Mouse (Mus musculus) brown adipose tissue, adult 24 weeks (tissue): ENCODE results near the gene 4833439L19Rik. TPM values are rescaled to one million over a fixed set of nuclear protein-coding genes. Genes with fewer than 3 reads are reported as not detected.

Experiments
- H3K27ac ChIP-seq: fragments of 200-500 bp; replicated peaks from 2 replicates; pipeline ENCODE4 v1.5.1; 2012; ENCODE audit warnings: low read depth, mild to moderate bottlenecking, low read length
- H3K4me1 ChIP-seq: fragments of 200-500 bp; 2 replicates; pipeline ENCODE4 v1.6.1; 2012; ENCODE audit warnings: low read length, mixed read lengths; ENCODE audit not compliant: control insufficient read depth, insufficient read depth, insufficient read length
- H3K4me3 ChIP-seq: fragments of 200-500 bp; 2 replicates; pipeline ENCODE4 v1.5.1; 2012; ENCODE audit warnings: low read depth, mild to moderate bottlenecking, low read length, moderate library complexity; ENCODE audit not compliant: insufficient read depth
- polyA plus RNA-seq: library from polyadenylated mRNA; stranded (reverse); fragments of >200 nt; gene quantifications from 2 replicates; pipeline ENCODE4 v1.2.4, GENCODE M21; 2012; ENCODE audit not compliant: missing spikeins, insufficient read depth, insufficient read length

The 4833439L19Rik gene
- polyA plus RNA-seq, 1 experiment = 176 TPM

- Histone ChIP-seq H3K4me3 (no peak overlapping the region), H3K27ac (no peak overlapping the region), H3K4me1 (peaks cover 10% of the 10 kb centered on the region)
Observed at GRCm38 (mm10) chr13:54593617-54594016, 28.4 kb upstream of the 4833439L19Rik start.

GRCm38 (mm10) chr13:54591776-54592356 lies 26.6 kb upstream of the 4833439L19Rik start:
- peak overlapping the region; percentile 75 for H3K4me3 ChIP-seq
- H3K4me1 ChIP-seq = peaks cover 9% of the 10 kb centered on the region
- no peak overlapping the region for H3K27ac ChIP-seq

- H3K27ac ChIP-seq = peak within 1 kb of the TSS; percentile 86
- peaks cover 7% of the 10 kb centered on the region; the same call in 1 of the 2 replicates for H3K4me1 ChIP-seq
- peak within 1 kb of the TSS; percentile 77 for H3K4me3 ChIP-seq
Observed at GRCm38 (mm10) chr13:54589996-54590951, 25.0 kb upstream of the 4833439L19Rik start, which contains the start of the genes Nop16 and Higd2a. Nop16 (minus strand) TSS chr13:54590090. Higd2a (plus strand) TSS chr13:54590207.

- peak overlapping the region; percentile 77 for H3K4me3 ChIP-seq
- H3K4me1 ChIP-seq = peaks cover 7% of the 10 kb centered on the region; the same call in 1 of the 2 replicates
- peak overlapping the region; percentile 46 for H3K27ac ChIP-seq
Observed at GRCm38 (mm10) chr13:54589414-54589995, 24.3 kb upstream of the 4833439L19Rik start.

DNA sequence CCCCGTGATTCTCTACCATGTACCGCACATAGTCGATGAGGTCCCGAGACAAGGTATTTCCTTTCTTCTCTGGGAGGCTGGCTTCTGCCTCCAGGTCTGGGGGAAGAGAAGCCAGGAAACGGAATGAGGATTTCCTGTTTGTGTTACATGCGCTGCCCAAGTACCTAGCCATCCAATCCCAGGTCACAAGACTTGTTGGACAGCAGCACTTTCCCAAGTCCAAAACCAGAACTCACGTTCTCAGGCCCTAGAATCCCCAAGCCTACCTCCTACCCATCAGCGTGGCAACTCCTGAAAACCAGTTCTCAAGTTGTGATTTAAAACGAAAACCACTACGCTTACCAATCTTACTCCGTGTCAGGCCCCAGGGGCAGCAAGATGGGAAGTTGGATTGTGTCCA lies 20.6 kb upstream of the 4833439L19Rik start:
- Histone ChIP-seq H3K4me1 (peaks cover 2% of the 10 kb centered on the region; the same call in 1 of the 2 replicates), H3K27ac (peak overlapping the region; percentile 63), H3K4me3 (peak overlapping the region; percentile 8; the same call in 1 of the 2 replicates)

DNA sequence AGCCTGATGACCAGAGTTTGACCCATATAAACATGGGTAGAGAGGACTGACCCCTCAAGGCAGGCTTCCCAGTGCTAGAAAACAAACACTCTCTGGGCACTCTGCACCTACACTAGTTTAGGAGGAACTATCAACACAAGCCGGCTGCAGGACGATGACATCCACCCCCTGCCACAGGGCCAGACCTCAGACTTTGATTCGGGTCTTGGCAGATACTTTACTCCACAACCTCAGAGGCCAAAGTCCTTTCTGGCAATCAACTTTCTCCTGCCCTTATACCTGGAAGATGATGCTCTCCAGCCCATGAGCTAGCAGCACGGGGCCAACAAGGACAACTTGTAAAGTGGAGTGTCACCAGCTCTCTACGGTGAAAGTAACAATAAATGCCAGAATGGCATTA lies 17.6 kb upstream of the 4833439L19Rik start:
- Histone ChIP-seq H3K27ac (no peak overlapping the region), H3K4me1 (peaks cover 2% of the 10 kb centered on the region; the same call in 1 of the 2 replicates), H3K4me3 (no peak overlapping the region)

DNA sequence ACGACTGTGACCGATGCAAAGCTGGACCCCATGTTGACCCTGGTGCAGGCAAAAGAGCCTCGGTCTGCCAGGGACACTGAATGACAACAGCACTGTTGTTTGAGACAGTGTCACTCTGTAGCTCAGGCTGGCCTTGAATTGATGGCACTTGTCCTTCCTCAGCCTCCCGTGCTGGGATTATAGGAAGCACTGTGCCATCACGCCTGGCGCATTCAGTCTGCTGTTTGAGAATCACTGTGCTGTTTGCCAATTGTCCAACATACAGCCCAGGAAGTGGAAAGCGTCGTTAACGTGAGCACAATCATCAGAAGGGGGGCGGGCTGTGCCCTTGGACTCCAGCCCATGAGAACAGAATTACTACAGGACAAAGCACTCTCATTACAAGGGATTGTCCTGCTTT lies 16.9 kb upstream of the 4833439L19Rik start:
- Histone ChIP-seq H3K4me3 (no peak overlapping the region), H3K27ac (no peak overlapping the region), H3K4me1 (peaks cover 2% of the 10 kb centered on the region; the same call in 1 of the 2 replicates)

DNA sequence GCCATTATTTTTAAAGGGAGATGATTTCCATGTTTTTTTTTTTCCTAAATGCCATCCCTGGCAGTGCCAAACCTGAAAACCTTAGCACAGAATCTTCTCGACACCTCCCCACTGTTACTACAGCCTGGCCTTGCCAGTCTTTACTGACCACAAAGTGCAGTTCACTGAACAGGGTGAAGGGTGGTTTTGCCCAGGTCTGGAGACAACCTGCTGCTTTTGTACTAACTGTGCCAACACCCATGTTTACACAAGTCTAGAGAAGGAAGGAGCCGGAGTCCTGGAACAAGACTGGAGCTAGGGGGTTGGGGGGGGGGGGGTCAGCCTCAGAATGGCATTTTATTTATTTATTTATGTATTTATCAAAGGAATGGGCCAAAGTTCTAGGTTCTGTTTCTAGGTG lies 16.1 kb upstream of the 4833439L19Rik start:
- peaks cover 2% of the 10 kb centered on the region; the same call in 1 of the 2 replicates for H3K4me1 ChIP-seq
- no peak overlapping the region for H3K4me3 ChIP-seq
- no peak overlapping the region for H3K27ac ChIP-seq

GRCm38 (mm10) chr13:54577652-54578507 lies 12.6 kb upstream of the 4833439L19Rik start:
- H3K27ac ChIP-seq = peak overlapping the region; percentile 64
- peak overlapping the region; percentile 4; the same call in 1 of the 2 replicates for H3K4me3 ChIP-seq
- H3K4me1 ChIP-seq = peaks cover 4% of the 10 kb centered on the region; the same call in 1 of the 2 replicates

DNA sequence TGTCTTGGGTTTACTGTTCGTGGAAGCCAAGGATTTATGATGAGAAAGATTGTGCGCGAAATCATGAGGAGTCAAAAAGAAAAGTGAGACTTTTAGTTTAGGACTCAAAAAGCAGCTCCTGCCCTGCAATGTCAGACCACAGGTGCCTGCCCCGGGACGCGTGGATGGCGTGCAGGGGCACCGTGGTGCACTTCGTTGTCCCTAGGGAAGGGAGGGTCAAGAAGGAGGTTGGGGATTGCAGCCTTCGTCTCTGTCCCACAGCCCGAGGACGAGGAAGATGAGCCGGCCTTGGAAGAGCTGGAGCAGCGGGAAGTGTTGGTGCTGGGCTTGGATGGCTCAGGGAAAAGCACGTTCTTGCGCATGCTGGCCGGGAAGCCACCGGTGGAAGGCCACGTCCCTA lies 10.3 kb upstream of the 4833439L19Rik start:
- Histone ChIP-seq H3K4me1 (peaks cover 4% of the 10 kb centered on the region; the same call in 1 of the 2 replicates), H3K4me3 (peak overlapping the region; percentile 87)

GRCm38 (mm10) chr13:54574854-54575481 lies 9.7 kb upstream of the 4833439L19Rik start, which contains the start of gene Arl10:
Arl10 (plus strand) TSS chr13:54575015.
- Histone ChIP-seq H3K4me3 (peak within 1 kb of the TSS; percentile 87), H3K4me1 (peaks cover 4% of the 10 kb centered on the region; the same call in 1 of the 2 replicates), H3K27ac (peak within 1 kb of the TSS; percentile 56)

More for the DNA sequence above, 10.3 kb upstream of the 4833439L19Rik start:
- H3K27ac ChIP-seq = peak overlapping the region; percentile 56; the same call in 1 of the 2 replicates

DNA sequence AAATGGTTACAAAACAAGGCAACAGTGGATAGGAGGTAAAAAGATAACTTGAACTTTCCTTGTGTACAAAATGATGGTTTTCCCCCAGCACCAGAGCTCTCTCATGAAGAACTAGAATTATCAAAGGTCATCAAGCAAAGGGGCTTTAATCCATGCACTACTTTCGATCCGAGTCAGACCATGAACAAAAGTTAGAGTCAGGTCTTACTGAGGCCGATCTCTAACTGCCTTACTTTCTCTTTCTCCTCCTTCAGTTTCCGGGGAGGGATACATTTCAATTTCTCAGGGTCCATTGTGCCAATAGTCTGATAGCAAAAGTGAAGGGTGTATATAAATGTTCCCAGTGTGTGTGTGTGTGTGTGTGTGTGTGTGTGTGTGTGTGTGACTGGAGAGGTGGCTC lies 7.4 kb upstream of the 4833439L19Rik start:
- Histone ChIP-seq H3K4me3 (no peak overlapping the region), H3K27ac (no peak overlapping the region), H3K4me1 (peaks cover 4% of the 10 kb centered on the region; the same call in 1 of the 2 replicates)

GRCm38 (mm10) chr13:54571637-54572036 lies 6.4 kb upstream of the 4833439L19Rik start:
- no peak overlapping the region for H3K27ac ChIP-seq
- H3K4me3 ChIP-seq = no peak overlapping the region
- H3K4me1 ChIP-seq = peaks cover 4% of the 10 kb centered on the region; the same call in 1 of the 2 replicates

DNA sequence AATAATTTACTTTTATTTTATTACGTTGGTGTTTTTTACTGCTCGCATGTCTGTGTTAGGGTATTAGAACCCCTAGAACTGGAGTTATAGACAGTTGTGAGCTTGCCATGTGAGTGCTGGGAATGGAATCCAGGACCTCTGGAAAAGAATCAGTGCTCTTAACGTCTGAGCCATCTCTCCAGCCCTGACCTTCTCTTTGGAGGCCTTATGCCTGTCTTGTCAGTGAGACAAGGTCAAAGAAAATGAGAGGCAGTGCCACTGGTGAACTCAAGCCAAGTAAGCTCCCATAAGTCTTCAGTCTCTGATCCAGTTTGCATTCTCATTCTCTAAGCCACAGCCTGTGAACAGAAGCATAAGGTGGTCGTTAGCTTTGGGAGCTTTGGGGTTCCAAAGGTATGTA lies 5.5 kb upstream of the 4833439L19Rik start:
- no peak overlapping the region for H3K4me3 ChIP-seq
- no peak overlapping the region for H3K27ac ChIP-seq
- peaks cover 3% of the 10 kb centered on the region; the same call in 1 of the 2 replicates for H3K4me1 ChIP-seq
